ENCODE assay signal across 24 mouse cellular contexts in genomic region chr9:23137682-23138210, GRCm38 (mm10).
A peak's percentile ranks its signal among the peaks of the same experiment; 100 is the strongest.
DNase-seq lines count a peak whose midpoint lies in the region; ATAC-seq and TF ChIP-seq lines count a peak whose summit lies in the region.
"Had no signal": no experiment of that assay in that cellular context is flagged by ENCODE, and none has a peak within 500 bp of the region (broad histone marks: within the 10 kb centered on the region; RNA-seq: fewer than 3 reads in every experiment).

No protein-coding gene starts in this region.

- ATAC-seq in lung, embryonic 15.5 days (ENCODE audit: borderline replicate concordance, extremely low read depth, low FRiP score, low TSS enrichment) = no peak
- ATAC-seq in heart, embryonic 13.5 days (ENCODE audit: extremely low read depth, insufficient number of reproducible peaks, low FRiP score, low TSS enrichment) = no peak
- ATAC-seq: forebrain, embryonic 13.5 days; inflammation-experienced regulatory T-cells, adult 6 months had no signal

- H3K9ac ChIP-seq in lung, embryonic 15.5 days = no peak overlapping the region
- no peak overlapping the region for H3K9ac ChIP-seq in heart, embryonic 13.5 days
- H3K9ac ChIP-seq: forebrain, embryonic 13.5 days; hindbrain, embryonic 14.5 days; midbrain, embryonic 12.5 days had no signal

- intact Hi-C loops in left cerebral cortex, adult 2 months (cut with DNase I) = no loop called here

- no peak overlapping the region for H3K27ac ChIP-seq in heart, embryonic 10.5 days
- 0 out of 2 replicates have a peak overlapping the region, but pooled peaks have one; percentile 3 for H3K27ac ChIP-seq in lung, embryonic 15.5 days
- peak overlapping the region; percentile 28; the same call in 1 of the 2 replicates for H3K27ac ChIP-seq in heart, embryonic 13.5 days (replicated peaks)
- H3K27ac ChIP-seq in left cerebral cortex, adult 2 months = no peak overlapping the region
- H3K27ac ChIP-seq: forebrain, embryonic 13.5 days; hindbrain, embryonic 14.5 days; midbrain, embryonic 12.5 days had no signal

- no peaks in the 10 kb centered on the region for H3K9me3 ChIP-seq in heart, embryonic 10.5 days
- no peaks in the 10 kb centered on the region for H3K9me3 ChIP-seq in lung, embryonic 15.5 days
- no peaks in the 10 kb centered on the region for H3K9me3 ChIP-seq in heart, embryonic 13.5 days
- H3K9me3 ChIP-seq: forebrain, embryonic 13.5 days; G1E; midbrain, embryonic 12.5 days had no signal

- 61% methylated on average over 5 of the region's 5 CpGs for WGBS in heart, embryonic 10.5 days
- WGBS in lung, embryonic 15.5 days = 41% methylated on average over 5 of the region's 5 CpGs
- 47% methylated on average over 5 of the region's 5 CpGs for WGBS in heart, embryonic 13.5 days

- DNase-seq in heart, adult 18-20 months = peak; percentile 30 to 33
- no peak for DNase-seq in heart, embryonic 10.5 days (ENCODE audit: low spot score)
- no peak for DNase-seq in lung, postnatal 25 days (ENCODE audit: low spot score)
- DNase-seq in heart, postnatal 4 days = peak; percentile 13
- no peak for DNase-seq in ovary, postnatal 10 days (ENCODE audit: low spot score)
- DNase-seq in left cerebral cortex, adult 2 months (ENCODE audit: extremely low spot score in 1 of 2, low spot score in 2 of 2) = no peak
- DNase-seq: adrenal gland, adult 8-10 months; B cell, adult 2 months; cerebellum, adult 11-12 months; cerebellum, postnatal 10 days; gastrocnemius, postnatal 14 days; kidney, postnatal 10 days; lung, postnatal 14 days; right cerebral cortex, postnatal 14 days; spleen, adult 18-20 months had no signal

- H3K4me3 ChIP-seq in heart, embryonic 10.5 days = no peak overlapping the region
- no peak overlapping the region for H3K4me3 ChIP-seq in lung, embryonic 15.5 days
- H3K4me3 ChIP-seq in heart, embryonic 13.5 days = no peak overlapping the region
- no peak overlapping the region for H3K4me3 ChIP-seq in left cerebral cortex, adult 2 months
- H3K4me3 ChIP-seq: erythroblast, embryonic 14.5 days; forebrain, embryonic 13.5 days; midbrain, embryonic 12.5 days had no signal

- H3K27me3 ChIP-seq in heart, embryonic 10.5 days (ENCODE audit: insufficient read depth, poor library complexity, severe bottlenecking) = no peaks in the 10 kb centered on the region
- H3K27me3 ChIP-seq in lung, embryonic 15.5 days = no peaks in the 10 kb centered on the region
- H3K27me3 ChIP-seq in heart, embryonic 13.5 days (replicated peaks) = no peaks in the 10 kb centered on the region
- H3K27me3 ChIP-seq: CH12.LX; forebrain, embryonic 13.5 days; midbrain, embryonic 12.5 days had no signal

- peaks cover 16% of the 10 kb centered on the region for H3K4me1 ChIP-seq in heart, embryonic 10.5 days
- H3K4me1 ChIP-seq in lung, embryonic 15.5 days = peaks cover 21% of the 10 kb centered on the region
- peaks cover 21% of the 10 kb centered on the region for H3K4me1 ChIP-seq in heart, embryonic 13.5 days
- H3K4me1 ChIP-seq: midbrain, embryonic 12.5 days had no signal

- no peak for TF ChIP-seq CTCF in left cerebral cortex, adult 2 months (IDR thresholded peaks at IDR 0.05)

- H3K36me3 ChIP-seq in heart, embryonic 10.5 days = no peaks in the 10 kb centered on the region
- no peaks in the 10 kb centered on the region for H3K36me3 ChIP-seq in lung, embryonic 15.5 days
- no peaks in the 10 kb centered on the region for H3K36me3 ChIP-seq in heart, embryonic 13.5 days
- H3K36me3 ChIP-seq: G1E; midbrain, embryonic 12.5 days had no signal

- H3K4me2 ChIP-seq in lung, embryonic 15.5 days = no peak overlapping the region
- no peak overlapping the region for H3K4me2 ChIP-seq in heart, embryonic 13.5 days
- H3K4me2 ChIP-seq: forebrain, embryonic 13.5 days; hindbrain, embryonic 14.5 days; midbrain, embryonic 12.5 days had no signal

Comparison
In these comparisons a context has a peak if more than half of its experiments do, and no peak if none do; other contexts are left out.
1. DNase-seq: peak in heart, adult 18-20 months (2 of 2) and heart, postnatal 4 days (single experiment); none in heart, embryonic 10.5 days (single experiment), lung, postnatal 25 days (single experiment), ovary, postnatal 10 days (single experiment) and left cerebral cortex, adult 2 months (0 of 2).
2. H3K27ac ChIP-seq: peak in lung, embryonic 15.5 days (single experiment) and heart, embryonic 13.5 days (single experiment); none in heart, embryonic 10.5 days (single experiment) and left cerebral cortex, adult 2 months (single experiment).